Mouse (Mus musculus): Measurements from ENCODE around the gene Cradd. TPM values are rescaled to one million over a fixed set of nuclear protein-coding genes. Genes with fewer than 3 reads are reported as not detected.

Gene Cradd
- 13.0 and 15.4 TPM in 2 replicates for polyA plus RNA-seq (2014; fragmentation: Nextera tagmentation; extraction: Ambion mirVana)

DNA sequence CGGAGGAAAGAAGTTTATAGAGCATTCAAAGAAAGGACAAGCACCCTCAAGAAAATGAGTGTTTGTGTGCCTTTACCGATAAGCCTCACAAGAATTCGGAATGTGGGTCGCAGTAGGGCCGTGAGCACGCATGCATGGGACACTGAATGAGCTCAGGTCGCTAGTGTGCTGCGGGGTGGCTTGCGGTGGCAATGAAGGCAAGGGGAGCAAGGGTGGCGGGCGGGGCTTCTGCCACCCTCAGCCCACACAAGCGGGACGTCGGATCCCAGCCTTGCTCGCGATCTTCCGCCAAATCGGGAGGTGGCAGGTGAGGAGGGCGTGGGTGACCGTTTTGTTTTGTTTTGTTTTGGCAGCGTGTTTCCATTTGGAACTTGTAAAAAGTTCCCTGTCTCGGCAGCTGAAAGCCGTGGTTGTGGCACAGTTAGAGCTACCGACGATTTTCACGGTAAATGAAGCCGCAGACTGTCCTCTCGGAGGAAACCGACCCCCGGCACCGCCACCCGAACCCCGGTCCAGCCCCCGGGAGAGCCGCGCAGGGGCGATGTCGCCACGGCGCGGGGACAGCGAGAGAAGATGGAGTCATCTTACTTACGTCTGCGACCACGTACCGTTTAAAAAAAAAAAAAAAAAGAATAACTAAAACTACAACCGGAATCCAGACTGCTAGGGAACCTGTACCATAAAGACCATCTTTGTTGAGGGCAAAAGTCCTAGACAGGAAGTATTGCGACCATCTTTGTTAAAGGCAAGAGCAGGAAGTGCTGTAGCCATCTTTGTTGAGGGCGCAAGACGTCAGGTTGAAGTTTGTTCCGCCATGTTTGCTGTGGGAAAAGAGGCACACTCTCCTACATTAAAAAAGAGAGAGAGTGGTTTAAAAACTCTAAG lies at the start of gene Cradd:
Cradd (minus strand) TSS at position 741 of the 885 bp plus-strand sequence.
- ATAC-seq (ENCODE audit: insufficient number of reproducible peaks, insufficient read depth, low FRiP score, low read depth): peak; percentile 90

DNA sequence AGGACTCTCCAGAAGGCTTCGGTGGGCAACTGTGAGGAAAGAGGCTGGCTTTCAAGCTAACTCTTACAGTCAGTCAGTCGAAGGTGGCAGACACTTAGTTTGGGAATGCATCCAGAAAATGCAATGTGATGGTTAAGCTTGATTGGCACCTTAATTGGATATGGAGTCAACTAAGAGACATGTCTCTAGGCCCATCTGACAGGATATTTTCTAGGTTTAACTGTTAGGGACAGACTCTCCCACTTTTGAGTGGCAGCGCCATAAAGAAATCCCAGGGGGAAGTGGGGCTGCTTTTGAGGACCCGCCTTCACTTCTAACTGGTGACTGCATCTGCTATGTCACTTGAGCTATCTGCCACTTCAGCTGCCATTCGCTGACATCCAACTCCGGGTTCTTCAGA lies 49.4 kb upstream of the Cradd start:
- Histone ChIP-seq H3K27ac (ENCODE audit: low read length) (no peak overlapping the region), H3K27me3 (ENCODE audit: control insufficient read depth, insufficient read depth, low read length) (no peaks in the 10 kb centered on the region), H3K4me2 (replicated peaks; ENCODE audit: low read depth, low read length) (no peak overlapping the region), H3K4me1 (ENCODE audit: control insufficient read depth, insufficient read depth, low read length) (no peaks in the 10 kb centered on the region), H3K9me3 (ENCODE audit: control insufficient read depth, low read depth, low read length) (no peaks in the 10 kb centered on the region; the same call in 1 of the 2 replicates), H3K36me3 (ENCODE audit: control insufficient read depth, insufficient read depth, low read length) (no peaks in the 10 kb centered on the region), H3K4me3 (ENCODE audit: low read depth, low read length) (no peak overlapping the region), H3K9ac (replicated peaks; ENCODE audit: low read depth, low read length) (no peak overlapping the region)
- 89% methylated on average over 6 of the region's 6 CpGs for WGBS
- no peak for ATAC-seq (ENCODE audit: insufficient number of reproducible peaks, insufficient read depth, low FRiP score, low read depth)

More for the DNA sequence above, at the start of gene Cradd:
- Histone ChIP-seq H3K36me3 (ENCODE audit: control insufficient read depth, insufficient read depth, low read length) (no peaks in the 10 kb centered on the region), H3K4me3 (ENCODE audit: low read depth, low read length) (peak within 1 kb of the TSS; percentile 60), H3K9me3 (ENCODE audit: control insufficient read depth, low read depth, low read length) (no peaks in the 10 kb centered on the region), H3K27me3 (ENCODE audit: control insufficient read depth, insufficient read depth, low read length) (no peaks in the 10 kb centered on the region), H3K27ac (ENCODE audit: low read length) (peak within 1 kb of the TSS; percentile 94), H3K9ac (replicated peaks; ENCODE audit: low read depth, low read length) (peak within 1 kb of the TSS; percentile 66), H3K4me1 (ENCODE audit: control insufficient read depth, insufficient read depth, low read length) (0 out of 2 replicates have a peak, but pooled peaks cover 9% of the 10 kb centered on the region), H3K4me2 (replicated peaks; ENCODE audit: low read depth, low read length) (peak within 1 kb of the TSS; percentile 68)
- WGBS: under 1% methylated on average over 51 of the region's 51 CpGs

DNA sequence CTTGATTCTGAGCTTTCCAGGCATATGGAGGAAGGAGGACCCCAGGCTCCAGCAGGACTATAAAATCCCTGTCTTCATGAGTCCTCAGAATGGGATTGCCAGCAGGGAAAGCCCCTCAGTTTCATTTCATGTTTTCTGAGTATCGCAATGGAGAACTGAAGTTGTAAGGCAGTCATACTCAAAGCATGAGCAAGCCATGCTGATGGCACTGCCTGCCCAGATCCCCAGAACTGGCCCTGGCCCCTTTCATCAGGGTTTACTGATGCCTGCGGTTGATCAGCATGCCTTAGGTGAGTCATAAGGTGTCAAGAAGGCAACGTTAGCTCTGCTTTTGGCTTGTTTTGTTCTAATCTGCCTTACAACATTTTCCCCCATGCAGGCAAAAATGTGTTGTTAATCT lies 48.0 kb upstream of the Cradd start:
- 85% methylated on average over 3 of the region's 3 CpGs for WGBS
- Histone ChIP-seq H3K9me3 (ENCODE audit: control insufficient read depth, low read depth, low read length) (no peaks in the 10 kb centered on the region; the same call in 1 of the 2 replicates), H3K36me3 (ENCODE audit: control insufficient read depth, insufficient read depth, low read length) (no peaks in the 10 kb centered on the region), H3K27ac (ENCODE audit: low read length) (no peak overlapping the region), H3K9ac (replicated peaks; ENCODE audit: low read depth, low read length) (no peak overlapping the region), H3K4me2 (replicated peaks; ENCODE audit: low read depth, low read length) (no peak overlapping the region), H3K27me3 (ENCODE audit: control insufficient read depth, insufficient read depth, low read length) (no peaks in the 10 kb centered on the region), H3K4me1 (ENCODE audit: control insufficient read depth, insufficient read depth, low read length) (no peaks in the 10 kb centered on the region), H3K4me3 (ENCODE audit: low read depth, low read length) (no peak overlapping the region)
- no peak for ATAC-seq (ENCODE audit: insufficient number of reproducible peaks, insufficient read depth, low FRiP score, low read depth)

DNA sequence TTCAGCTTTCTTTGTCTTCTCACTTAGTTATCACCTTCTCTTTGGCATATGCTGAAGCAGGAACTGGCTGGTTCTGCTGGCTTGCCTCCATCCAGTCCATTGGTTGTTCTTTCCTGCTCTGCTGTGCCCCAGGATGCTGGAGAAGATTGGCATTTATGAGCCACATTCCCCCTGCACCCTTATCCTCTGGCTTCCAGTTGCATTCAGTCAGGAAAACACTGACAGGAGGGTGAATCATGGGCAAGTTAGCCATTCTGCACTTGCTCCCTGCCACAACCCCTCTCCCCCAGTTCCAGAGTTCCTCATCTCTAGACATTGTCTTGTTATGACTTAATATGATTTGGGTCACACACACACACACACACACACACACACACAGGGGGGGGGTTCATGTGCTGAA lies 45.3 kb upstream of the Cradd start:
- Histone ChIP-seq H3K27me3 (ENCODE audit: control insufficient read depth, insufficient read depth, low read length) (no peaks in the 10 kb centered on the region), H3K27ac (ENCODE audit: low read length) (no peak overlapping the region), H3K36me3 (ENCODE audit: control insufficient read depth, insufficient read depth, low read length) (no peaks in the 10 kb centered on the region), H3K4me3 (ENCODE audit: low read depth, low read length) (no peak overlapping the region), H3K9ac (replicated peaks; ENCODE audit: low read depth, low read length) (no peak overlapping the region), H3K9me3 (ENCODE audit: control insufficient read depth, low read depth, low read length) (no peaks in the 10 kb centered on the region; the same call in 1 of the 2 replicates), H3K4me2 (replicated peaks; ENCODE audit: low read depth, low read length) (no peak overlapping the region), H3K4me1 (ENCODE audit: control insufficient read depth, insufficient read depth, low read length) (no peaks in the 10 kb centered on the region)
- no peak for ATAC-seq (ENCODE audit: insufficient number of reproducible peaks, insufficient read depth, low FRiP score, low read depth)

DNA sequence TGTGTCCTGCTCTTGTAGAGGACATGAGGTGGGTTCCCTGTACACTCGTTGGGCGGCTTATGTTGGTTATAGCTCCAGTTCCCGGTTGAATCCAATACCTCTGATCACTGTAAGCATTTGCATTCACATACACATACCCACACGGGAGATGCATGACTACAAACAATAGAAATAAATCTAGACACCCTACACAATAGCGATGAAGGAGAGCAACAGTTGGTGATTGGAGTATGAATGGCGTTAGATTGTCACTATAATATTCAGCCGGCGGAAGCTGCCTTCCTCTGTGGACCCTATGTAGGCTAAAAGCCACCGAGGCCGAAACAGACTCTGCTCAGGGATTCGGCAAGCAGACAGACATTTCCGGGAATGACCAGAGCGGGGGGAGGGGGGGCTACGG lies 44.2 kb upstream of the Cradd start:
- Histone ChIP-seq H3K4me3 (ENCODE audit: low read depth, low read length) (no peak overlapping the region), H3K4me2 (replicated peaks; ENCODE audit: low read depth, low read length) (no peak overlapping the region), H3K9ac (replicated peaks; ENCODE audit: low read depth, low read length) (no peak overlapping the region), H3K27me3 (ENCODE audit: control insufficient read depth, insufficient read depth, low read length) (no peaks in the 10 kb centered on the region), H3K9me3 (ENCODE audit: control insufficient read depth, low read depth, low read length) (no peaks in the 10 kb centered on the region; the same call in 1 of the 2 replicates), H3K27ac (ENCODE audit: low read length) (no peak overlapping the region), H3K4me1 (ENCODE audit: control insufficient read depth, insufficient read depth, low read length) (no peaks in the 10 kb centered on the region), H3K36me3 (ENCODE audit: control insufficient read depth, insufficient read depth, low read length) (no peaks in the 10 kb centered on the region)
- 89% methylated on average over 14 of the region's 14 CpGs for WGBS
- ATAC-seq (ENCODE audit: insufficient number of reproducible peaks, insufficient read depth, low FRiP score, low read depth): no peak

DNA sequence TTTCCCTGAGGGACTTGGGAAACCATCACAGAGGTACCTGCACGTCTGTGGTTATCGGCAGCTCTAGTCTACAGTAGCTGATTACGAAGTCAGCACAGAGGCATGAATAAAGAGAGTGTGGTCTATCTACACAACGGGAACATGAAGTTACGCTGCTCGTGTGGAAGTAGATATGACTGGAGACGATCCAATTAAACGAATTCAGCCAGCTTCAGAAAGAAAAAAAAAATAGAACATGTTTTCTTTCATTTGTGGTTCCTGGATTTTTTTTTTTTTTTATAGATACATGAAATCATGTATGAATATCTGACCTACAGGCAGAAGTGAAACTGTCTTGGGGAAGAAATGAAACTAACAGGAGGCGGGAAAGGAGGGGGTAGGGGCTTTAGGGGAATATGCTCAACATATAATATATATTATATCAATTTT lies 43.7 kb upstream of the Cradd start:
- ATAC-seq (ENCODE audit: insufficient number of reproducible peaks, insufficient read depth, low FRiP score, low read depth): no peak
- Histone ChIP-seq H3K27me3 (ENCODE audit: control insufficient read depth, insufficient read depth, low read length) (no peaks in the 10 kb centered on the region), H3K9ac (replicated peaks; ENCODE audit: low read depth, low read length) (no peak overlapping the region), H3K4me3 (ENCODE audit: low read depth, low read length) (no peak overlapping the region), H3K4me1 (ENCODE audit: control insufficient read depth, insufficient read depth, low read length) (no peaks in the 10 kb centered on the region), H3K36me3 (ENCODE audit: control insufficient read depth, insufficient read depth, low read length) (no peaks in the 10 kb centered on the region), H3K9me3 (ENCODE audit: control insufficient read depth, low read depth, low read length) (no peaks in the 10 kb centered on the region; the same call in 1 of the 2 replicates), H3K4me2 (replicated peaks; ENCODE audit: low read depth, low read length) (no peak overlapping the region), H3K27ac (ENCODE audit: low read length) (no peak overlapping the region)
- 76% methylated on average over 9 of the region's 9 CpGs for WGBS

DNA sequence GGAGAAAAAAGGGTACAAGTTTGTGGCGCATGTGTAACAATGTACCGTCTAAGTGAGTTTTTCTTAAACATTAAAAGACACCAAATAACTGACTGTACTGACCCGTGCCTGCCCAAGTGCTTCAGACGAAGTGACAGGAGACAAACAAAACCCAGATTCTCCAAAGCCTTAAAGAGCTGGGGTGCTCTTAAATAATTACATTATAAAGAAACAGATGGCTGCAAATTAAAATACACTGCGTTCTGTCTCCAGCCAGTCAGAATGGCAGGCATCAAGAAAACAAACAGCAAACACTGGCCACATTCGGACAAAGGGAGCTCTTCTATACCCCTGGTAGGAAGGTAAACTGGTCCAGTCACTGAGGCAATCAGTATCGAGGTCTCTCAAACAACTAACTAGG lies 43.3 kb upstream of the Cradd start:
- Histone ChIP-seq H3K27me3 (ENCODE audit: control insufficient read depth, insufficient read depth, low read length) (no peaks in the 10 kb centered on the region), H3K9me3 (ENCODE audit: control insufficient read depth, low read depth, low read length) (no peaks in the 10 kb centered on the region; the same call in 1 of the 2 replicates), H3K4me1 (ENCODE audit: control insufficient read depth, insufficient read depth, low read length) (no peaks in the 10 kb centered on the region), H3K36me3 (ENCODE audit: control insufficient read depth, insufficient read depth, low read length) (no peaks in the 10 kb centered on the region), H3K4me3 (ENCODE audit: low read depth, low read length) (no peak overlapping the region), H3K27ac (ENCODE audit: low read length) (no peak overlapping the region), H3K9ac (replicated peaks; ENCODE audit: low read depth, low read length) (no peak overlapping the region), H3K4me2 (replicated peaks; ENCODE audit: low read depth, low read length) (no peak overlapping the region)
- 61% methylated on average over 7 of the region's 7 CpGs for WGBS
- ATAC-seq (ENCODE audit: insufficient number of reproducible peaks, insufficient read depth, low FRiP score, low read depth): no peak

DNA sequence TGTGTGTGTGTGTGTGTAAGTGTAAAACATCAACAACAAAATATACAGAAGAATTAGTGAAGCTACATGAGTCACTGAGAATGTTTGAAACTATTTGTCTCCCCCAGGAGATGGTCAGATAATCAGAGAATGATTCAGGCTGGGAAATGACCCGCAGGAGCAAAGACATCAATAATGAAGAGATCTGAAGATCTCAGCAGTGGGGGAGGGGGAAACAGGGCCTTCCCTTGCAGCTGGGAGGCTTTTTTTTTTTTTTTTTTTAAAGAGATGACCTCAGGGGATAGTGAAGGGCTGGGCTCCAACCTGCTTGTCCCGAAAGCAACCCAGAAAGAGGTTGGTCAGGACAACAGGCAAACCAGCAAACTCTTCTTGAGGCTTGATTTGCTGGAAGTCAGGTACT lies 38.4 kb upstream of the Cradd start:
- Histone ChIP-seq H3K9ac (replicated peaks; ENCODE audit: low read depth, low read length) (no peak overlapping the region), H3K9me3 (ENCODE audit: control insufficient read depth, low read depth, low read length) (no peaks in the 10 kb centered on the region), H3K4me3 (ENCODE audit: low read depth, low read length) (no peak overlapping the region), H3K4me2 (replicated peaks; ENCODE audit: low read depth, low read length) (no peak overlapping the region), H3K27me3 (ENCODE audit: control insufficient read depth, insufficient read depth, low read length) (no peaks in the 10 kb centered on the region), H3K36me3 (ENCODE audit: control insufficient read depth, insufficient read depth, low read length) (no peaks in the 10 kb centered on the region), H3K4me1 (ENCODE audit: control insufficient read depth, insufficient read depth, low read length) (no peaks in the 10 kb centered on the region), H3K27ac (ENCODE audit: low read length) (no peak overlapping the region)
- no peak for ATAC-seq (ENCODE audit: insufficient number of reproducible peaks, insufficient read depth, low FRiP score, low read depth)
- WGBS: 20% methylated on average over 2 of the region's 2 CpGs
